Mouse (Mus musculus) cerebellum, adult (tissue): ENCODE results near the gene 2210010C04Rik.

Experiments
- ATAC-seq: cut with Nextera tagmentation; 2 replicates; pipeline ENCODE4 v1.9.2; 2017; ENCODE audit warnings: mild to moderate bottlenecking, moderate library complexity, mixed read lengths; ENCODE audit not compliant: insufficient number of reproducible peaks, low FRiP score, low TSS enrichment

2210010C04Rik gene

DNA sequence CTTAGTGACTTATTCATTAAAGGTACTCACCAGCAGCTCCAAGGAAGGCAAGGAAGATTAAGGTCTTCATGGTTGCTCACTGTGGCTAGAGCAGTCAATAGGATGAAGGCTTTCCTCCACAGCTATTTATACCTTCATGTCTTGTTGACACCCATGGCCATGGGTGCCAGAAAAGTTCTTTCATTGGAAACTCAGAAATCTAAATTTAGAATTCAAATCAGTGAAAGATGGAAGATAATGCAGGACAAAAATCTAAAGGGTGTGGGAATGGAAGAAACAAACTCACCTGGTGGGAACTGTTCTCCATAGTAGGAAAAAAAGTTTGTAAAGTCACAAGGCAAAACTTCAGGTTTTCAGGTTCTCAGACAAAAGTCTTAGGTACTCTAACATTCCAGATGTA is at the start of gene 2210010C04Rik:
Gene 2210010C04Rik (minus strand): TSS at position 101 of the 400 bp plus-strand sequence.
- ATAC-seq, result no peak

DNA sequence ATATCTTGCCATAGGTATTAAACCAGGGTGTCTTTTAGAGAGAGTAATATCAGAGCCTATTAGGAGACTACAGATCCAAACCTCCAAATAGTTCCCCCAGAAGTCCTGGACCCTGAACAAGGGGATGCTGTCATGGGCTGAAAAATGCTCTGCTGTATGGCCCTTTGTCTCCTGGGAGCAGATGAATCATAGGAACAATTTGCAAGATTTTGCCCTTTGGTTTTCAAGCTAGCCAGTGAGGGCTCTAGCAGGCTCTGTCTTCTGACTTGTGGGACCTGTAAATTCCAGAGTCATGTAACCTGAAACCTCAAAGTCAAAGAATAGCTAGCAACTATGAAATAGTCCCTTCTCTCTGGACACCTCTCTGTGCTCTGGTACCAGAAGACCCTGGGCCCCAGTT is 44.8 kb upstream of the 2210010C04Rik start:
- no peak for ATAC-seq

DNA sequence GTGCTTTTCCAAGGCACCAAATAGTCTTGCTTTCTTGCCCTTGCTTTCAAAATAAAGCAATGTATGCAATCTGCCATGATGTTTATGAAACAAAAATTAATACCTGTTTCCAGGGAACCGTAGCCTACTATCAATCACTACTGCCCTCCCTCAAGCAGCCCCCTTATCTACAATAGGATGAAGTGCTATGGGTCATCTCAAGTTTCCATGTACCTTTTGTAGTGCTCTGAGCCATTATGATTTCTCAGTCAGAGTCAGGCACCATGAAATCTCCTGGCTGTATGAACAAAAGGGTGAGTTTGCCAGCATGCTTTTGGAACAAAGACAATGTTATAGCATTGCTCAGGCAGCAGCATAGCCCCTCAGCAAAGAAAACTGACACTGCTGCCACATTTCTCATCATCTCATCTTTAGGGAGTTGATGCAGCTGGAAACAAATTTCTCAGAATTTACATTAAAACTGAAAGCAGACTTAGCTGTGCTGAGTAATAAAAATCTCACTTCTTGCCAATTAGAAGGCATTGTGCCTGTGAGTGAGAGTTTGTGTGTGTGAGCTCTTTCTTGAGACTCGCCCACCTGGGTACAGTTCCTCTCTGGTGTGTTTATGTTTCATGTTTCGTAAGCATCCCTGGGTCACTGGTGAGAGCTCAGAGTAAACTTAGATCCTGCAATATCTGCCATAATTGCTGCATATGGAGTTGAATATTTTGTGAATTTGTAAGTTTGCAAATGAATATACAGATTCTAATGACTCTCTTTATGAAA is 43.4 kb upstream of the 2210010C04Rik start:
- ATAC-seq, result no peak

DNA sequence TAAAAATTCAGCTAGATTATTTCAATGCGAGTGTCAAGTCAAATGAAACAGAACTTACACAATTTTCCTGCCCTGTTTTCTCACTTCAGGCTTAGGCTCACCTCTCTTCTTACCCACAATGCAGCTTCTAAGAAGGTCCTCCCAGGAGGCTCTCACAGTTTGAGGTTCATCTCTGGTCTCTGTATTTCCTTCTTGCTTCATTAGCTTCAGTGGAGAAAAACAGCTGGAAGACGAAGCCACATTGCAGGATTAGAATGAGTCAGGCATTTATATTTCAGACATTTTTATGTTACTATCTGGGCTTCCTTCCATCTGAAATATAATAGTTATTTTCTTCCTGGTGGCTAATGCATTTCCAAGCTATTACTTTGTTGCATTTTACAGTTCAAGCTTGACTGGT is 40.4 kb upstream of the 2210010C04Rik start:
- ATAC-seq, result no peak

DNA sequence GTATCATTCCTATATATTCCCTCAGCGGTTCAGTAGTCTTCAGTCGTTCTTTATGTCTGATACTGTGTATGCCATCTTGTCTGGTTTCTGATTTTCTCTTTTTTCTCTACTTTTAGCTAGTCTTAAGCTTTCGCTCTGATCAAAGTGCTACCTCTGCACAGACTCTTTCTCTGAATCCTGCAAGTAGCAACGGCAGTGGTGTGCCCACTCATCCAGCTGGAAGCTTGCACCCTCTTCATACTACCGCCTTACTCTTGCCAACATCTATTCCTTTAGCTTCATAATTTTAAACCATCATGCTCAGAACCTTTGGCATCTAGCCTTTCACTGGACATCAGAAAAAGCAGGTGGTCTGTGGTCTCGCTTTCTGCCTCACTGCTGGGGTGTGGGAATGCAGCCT is 28.0 kb upstream of the 2210010C04Rik start:
- no peak for ATAC-seq

DNA sequence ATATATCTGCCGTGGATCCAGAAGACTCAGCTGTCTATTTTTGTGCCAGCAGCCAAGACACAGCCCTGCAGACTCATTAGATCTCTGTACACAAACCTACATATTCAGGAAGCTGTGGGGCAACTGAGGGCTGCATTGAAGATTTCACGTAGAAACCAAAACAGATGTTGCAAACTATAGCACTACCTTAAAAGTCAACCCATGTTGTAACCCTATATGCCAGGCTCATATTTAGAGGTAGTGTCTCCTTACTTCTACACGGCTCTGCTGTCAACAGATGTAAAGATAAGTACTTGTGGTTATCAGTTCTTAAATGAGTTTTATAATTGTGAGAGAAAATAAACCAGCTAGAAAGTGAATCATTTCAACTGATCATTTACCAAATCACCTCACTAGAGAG is 27.4 kb upstream of the 2210010C04Rik start:
- no peak for ATAC-seq

DNA sequence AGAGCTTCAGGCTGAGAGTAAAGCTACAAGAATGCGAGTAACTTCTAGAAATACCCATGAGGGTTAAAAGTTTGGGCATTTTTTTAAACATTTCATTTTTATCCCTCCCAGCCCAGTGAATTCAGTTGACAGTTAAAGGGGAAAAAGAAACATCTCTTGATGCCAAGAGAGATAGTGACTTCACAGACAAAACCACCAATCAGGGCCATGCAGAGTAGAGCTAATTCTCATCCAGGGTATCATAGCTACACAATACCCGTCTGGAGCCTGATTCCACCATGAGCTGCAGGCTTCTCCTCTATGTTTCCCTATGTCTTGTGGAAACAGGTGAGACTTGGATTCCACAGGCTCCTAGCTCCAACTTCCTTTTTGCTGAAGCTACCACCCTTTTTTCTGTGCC is 26.8 kb upstream of the 2210010C04Rik start:
- ATAC-seq, result no peak

DNA sequence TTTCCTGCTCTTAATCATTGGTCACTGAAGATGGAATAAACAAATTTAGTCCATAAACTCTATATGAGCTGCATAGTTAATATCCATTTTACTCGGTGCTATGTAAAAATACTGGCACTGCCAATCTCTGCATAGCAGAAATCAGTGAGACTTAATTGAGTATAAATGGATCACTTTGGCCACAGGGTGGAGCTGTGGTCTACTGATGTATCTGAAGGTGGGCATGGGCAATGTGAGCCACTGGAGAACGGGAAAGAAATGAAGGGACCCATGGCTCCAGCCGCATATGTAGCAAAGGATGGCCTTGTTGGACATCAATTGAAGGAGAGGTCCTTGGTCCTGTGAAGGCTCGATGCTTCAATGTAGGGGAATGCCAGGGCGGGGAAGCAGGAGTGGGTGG is 25.8 kb upstream of the 2210010C04Rik start:
- ATAC-seq, result no peak

DNA sequence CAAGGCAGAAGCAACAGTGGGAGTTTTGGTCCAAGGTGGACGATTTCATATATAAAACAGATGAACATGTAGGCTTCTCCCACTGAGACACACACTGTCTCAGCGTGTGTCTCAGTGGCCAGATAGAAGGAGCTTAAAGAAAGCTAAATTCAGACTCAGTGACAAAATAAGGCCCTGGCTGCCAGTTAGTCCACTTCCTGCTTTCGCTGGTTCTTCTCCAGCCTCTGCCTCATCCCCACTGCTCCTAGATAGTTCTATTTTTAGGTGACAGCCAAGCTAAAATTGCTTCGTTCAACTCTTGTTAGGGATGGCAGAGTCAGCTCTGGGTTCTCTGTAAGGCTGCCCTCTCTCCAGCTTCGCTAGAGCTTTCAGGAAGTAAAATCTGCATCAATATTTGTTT is 22.3 kb upstream of the 2210010C04Rik start:
- no peak for ATAC-seq

DNA sequence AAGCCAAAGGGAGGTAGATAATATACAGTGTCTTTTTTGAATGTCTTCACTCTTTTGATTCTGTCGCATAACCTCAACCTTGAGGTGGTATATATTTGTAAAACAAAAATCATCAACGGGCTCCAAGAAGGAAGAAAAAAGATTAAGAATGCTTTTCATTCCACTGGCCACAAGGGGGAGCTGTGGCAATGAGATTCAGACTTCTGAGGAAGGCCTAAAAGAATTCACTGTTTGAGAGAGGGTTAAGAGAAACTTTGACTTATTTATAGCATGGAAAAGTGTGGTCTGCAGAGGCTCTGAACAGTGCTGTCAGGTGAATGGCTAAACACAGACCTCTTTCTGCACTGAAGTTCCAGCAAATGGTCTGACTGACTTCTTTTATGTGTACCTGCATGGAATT is 20.3 kb upstream of the 2210010C04Rik start:
- no peak for ATAC-seq

DNA sequence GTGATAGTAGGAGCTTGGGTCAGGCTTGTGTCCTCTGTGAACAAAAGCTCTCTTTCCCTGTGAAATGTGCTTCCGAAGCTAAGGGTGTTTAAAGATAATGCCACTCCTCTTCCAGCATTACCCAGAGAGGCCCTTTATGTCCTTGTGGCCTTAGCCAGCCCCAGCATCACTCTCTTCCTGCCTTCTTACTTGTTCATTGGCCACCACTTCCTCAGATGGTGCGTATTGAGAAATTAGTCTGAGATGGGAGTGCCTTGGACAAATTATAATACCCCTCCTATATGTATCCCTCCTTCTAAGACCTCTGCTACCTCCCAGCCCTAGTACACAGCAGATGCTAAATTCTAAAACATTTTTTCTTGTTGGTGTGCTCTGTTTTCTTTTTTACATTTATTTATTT is 19.1 kb upstream of the 2210010C04Rik start:
- ATAC-seq, result no peak

DNA sequence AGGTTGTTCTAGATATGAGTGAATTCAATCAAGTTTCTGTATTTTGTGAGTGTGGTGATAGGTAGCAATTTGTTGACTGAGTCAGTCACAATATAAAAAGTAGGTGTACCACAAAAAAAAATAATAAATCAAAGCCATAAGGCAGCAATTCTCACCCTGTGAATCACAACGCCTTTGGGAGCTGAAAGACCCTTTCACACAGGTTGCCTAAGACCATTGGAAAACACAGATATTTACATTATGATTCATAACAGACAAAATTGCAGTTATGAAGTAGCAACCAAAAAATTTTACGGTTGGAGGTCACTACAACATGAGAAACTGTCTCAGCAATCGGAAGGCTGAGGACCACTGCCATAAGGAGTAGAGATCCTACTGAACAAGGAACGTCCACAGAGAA is 16.5 kb upstream of the 2210010C04Rik start:
- no peak for ATAC-seq

DNA sequence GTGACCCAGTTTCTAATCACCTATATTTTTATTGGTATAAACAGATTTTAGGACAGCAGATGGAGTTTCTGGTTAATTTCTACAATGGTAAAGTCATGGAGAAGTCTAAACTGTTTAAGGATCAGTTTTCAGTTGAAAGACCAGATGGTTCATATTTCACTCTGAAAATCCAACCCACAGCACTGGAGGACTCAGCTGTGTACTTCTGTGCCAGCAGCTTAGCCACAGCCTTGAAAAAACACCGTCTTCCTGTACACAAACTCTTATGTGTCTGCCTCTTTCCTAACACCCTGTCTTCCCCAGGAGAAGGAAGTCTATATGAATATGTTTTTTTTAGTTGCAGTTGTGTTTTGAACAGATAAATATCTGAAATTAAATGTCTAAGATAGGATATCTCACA is 13.3 kb upstream of the 2210010C04Rik start:
- ATAC-seq, result no peak

DNA sequence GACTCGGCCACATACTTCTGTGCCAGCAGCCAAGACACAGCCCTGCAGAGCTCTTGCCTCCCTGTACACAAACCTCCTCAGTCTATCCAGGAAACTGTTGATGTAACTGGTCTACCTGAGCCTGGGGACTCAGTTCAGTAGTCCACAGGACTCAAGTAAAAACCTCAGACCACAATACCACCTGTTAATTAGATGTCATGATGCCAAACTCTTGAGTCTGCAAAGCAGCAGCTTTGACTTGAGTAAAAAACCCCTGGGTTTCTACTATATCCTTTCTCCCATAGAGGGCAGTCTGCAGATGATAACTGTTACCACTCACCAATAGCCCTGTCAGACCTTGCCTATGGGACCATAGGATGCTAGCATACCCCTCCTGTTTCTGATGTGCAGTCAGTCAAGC is 12.7 kb upstream of the 2210010C04Rik start:
- ATAC-seq, result no peak

DNA sequence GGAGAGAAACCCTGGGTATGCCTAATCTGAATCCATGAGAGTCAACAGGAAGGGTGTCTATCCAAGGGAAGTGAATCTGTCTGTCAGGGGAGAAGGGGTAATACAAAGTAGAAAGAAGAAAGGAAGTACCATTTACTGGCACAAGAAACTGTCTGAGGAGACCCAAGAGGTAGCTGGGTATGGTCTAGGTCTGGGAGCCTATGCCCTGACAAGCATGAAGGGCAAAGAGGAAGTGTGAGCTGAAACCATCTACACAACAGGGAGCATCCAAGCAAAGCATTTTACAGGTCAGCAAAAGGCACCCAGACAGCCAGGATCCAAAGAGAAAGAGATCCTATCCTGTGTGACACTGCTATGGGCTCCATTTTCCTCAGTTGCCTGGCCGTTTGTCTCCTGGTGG is 11.9 kb upstream of the 2210010C04Rik start:
- ATAC-seq, result no peak

DNA sequence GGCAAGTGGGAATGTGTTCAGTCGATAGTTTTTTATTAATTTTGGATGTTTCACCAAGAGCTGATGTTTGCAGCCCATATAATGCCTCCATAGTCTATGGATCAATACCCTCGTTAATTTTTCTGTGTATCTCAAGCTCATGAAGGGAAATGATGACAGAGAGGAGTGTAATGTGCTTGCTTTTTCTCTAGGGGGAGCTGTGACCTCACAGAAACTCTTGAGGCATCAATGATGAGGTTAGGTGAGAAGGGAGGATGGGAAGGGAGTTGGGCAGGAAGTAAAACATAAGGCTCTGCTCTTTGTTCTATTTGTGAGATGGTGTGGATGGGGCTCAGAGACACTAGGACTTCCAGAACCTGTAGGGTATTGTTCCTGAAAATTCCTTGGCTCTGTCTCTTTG is 11.2 kb upstream of the 2210010C04Rik start:
- no peak for ATAC-seq

DNA sequence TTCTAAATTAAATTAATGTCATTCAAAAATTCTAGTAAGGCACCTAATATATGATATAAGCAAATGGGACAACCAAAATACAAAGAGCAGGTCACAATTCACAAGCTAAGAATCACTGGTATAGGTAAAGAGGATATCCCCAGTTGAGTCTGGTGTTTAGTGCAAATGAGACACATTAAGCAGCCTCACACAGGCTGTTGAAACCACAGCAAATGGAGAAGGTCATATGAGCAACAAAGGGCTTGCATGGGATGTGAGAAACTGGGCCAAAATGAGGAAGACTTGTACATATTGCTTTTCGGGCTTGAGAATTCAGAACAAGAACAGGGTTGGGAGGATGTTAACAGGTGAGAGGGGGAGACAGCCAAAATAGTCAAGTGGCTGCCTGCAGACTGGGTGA is 9.4 kb upstream of the 2210010C04Rik start:
- ATAC-seq, result no peak

DNA sequence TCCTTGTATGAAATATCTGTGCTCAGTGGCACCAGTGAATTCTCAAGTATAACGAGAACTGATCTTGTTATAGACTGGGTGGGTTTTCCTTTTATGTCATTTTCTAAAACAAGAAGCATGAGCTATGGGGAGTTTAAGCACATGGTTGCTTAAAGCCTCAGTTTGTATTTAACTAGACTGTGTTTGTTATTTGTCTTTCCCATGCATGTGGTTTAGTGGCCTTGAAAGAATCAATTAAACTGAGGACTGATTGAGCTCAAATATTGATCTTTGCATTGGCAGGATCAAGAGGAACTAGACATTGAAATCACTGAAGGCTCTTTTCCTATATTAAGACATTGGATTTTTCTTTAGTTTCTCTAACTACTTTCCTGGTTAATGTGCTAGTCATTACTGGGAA is 9.0 kb upstream of the 2210010C04Rik start:
- ATAC-seq, result no peak

DNA sequence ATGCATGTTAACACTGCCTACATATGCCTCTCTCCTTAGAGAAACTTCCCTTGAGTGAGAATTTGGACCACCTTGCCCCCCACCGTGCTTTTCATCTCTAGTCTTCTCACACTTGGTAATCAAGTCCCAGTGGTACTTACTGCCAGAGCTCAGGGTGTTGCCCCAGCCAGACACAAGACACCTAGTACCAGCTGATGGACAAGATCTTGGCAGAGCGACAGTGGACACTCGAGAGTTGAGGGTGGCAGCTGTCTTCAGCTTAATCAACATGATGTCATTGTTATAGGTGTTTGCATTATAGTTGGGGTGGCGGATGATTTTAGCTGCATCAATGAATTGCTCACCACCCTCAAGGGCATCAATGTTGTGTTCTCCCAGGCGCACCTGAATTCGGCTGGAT is 2.5 kb downstream of the 2210010C04Rik start:
- no peak for ATAC-seq

DNA sequence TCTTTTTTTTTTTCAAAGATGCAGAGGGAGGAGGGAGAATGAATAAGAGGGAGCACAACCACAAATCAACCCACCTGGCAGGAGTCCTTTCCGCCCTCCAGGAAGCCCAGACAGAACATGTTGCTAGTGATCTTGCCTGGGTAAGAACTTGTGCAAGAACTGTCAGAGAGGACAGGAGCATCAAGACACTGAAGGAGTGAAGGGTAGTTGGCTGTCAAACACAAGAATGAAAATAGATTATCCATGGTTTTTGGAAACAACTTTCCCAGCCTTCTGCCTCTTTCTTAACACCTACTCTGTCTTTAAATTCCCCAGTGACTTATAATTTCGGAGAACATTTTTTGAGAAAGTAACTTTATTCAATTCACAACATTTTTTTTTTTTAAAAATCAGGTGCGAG is 3.1 kb downstream of the 2210010C04Rik start:
- no peak for ATAC-seq

DNA sequence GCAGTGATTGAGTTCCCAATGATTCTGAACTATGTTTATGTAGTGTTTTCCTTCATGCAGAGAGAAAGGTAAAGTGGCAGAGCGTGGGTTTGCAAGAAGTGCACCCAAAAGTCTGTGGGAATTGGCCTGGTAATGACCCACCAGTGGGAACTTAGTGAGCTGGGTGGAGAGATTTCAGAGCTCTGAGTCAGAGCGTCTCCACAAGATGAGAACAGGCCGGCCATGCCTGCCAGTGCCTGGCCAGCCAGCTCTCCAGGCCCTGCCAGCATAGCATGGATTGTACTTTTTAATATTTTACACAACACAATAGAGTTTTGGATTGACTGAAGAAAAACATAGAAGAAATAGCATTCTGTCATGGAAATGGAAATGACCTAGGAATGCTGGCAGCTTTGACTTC is 4.5 kb downstream of the 2210010C04Rik start:
- no peak for ATAC-seq

DNA sequence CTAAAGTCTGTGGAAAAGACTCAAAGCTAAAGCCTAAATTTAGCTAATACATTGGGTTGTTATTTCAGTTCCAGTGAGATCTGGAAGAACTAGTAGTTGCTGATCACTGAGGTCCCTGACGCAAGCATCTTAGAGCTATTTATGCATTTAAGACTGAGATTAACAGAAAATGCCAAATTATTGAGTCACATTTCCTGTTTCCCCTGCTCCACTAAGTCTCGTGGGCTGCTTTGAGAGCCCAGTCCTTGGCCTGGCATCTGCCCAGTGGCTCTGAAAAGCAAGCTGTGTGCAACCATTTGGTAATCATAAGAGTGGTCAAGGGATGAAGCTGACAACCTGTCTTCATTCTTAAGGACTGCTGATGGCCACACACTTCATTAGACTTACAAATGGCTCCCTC is 8.3 kb downstream of the 2210010C04Rik start:
- no peak for ATAC-seq
